Mouse (Mus musculus) C2C12 (cell line): Measurements from ENCODE around the gene Usf2.

ENCODE experiments used
- CTCF ChIP-seq: IDR thresholded peaks from one replicate; pipeline ENCODE4 v1.5.1; 2011; ENCODE audit not compliant: control insufficient read depth, insufficient read depth, insufficient read length
- MAX ChIP-seq: IDR thresholded peaks from one replicate; pipeline ENCODE4 v1.6.1; 2011; ENCODE audit warnings: mild to moderate bottlenecking, control low read depth
- MYOD1 ChIP-seq: IDR thresholded peaks from one replicate; pipeline ENCODE4 v1.6.1; 2011; ENCODE audit warnings: low read depth; ENCODE audit not compliant: control insufficient read depth, insufficient read length
- USF1 ChIP-seq: IDR thresholded peaks from one replicate; pipeline ENCODE4 v1.6.1; 2011; ENCODE audit warnings: low read depth, mild to moderate bottlenecking, control low read depth, moderate library complexity

- TF ChIP-seq CTCF: no peak
- no peak for TF ChIP-seq USF1
- no peak for TF ChIP-seq MAX
- TF ChIP-seq MYOD1: no peak
These were observed at the start of gene Usf2 for GRCm38 (mm10) chr7:30956756-30957366.
